Mouse (Mus musculus) gastrocnemius, postnatal 14 days (tissue): ENCODE results near the gene Nacc1. TPM values are rescaled to one million over a fixed set of nuclear protein-coding genes. Genes with fewer than 3 reads are reported as not detected.
"Not testable (repeated sequence)": the region's sequence is repeated elsewhere in the genome, so short reads cannot be mapped to it uniquely, and the experiment has no call there.

Source experiments
- DNase-seq: peaks from one replicate; pipeline ENCODE4 v3.0.0; 2021; ENCODE audit warnings: mixed read lengths
- intact Hi-C: fragments of 180-260 bp; cut with DNase I; formaldehyde crosslinking; loops from one replicate; pipeline ENCODE4 v1.15.1; 2025; ENCODE audit warnings: low total_unique reads
- total RNA-seq, 2 experiments: library from RNA; stranded (reverse); gene quantifications; 2 replicates each; pipeline ENCODE4 v1.2.3; 2021

Nacc1 gene
- total RNA-seq, 2 experiments from 2014 or later, result 25.7 to 33.6 TPM

GRCm38 (mm10) chr8:84702561-84702960, 14.9 kb upstream of the Nacc1 start:
- intact Hi-C loops, result no loop called here
- DNase-seq, result no peak

- DNase-seq, result peak; percentile 64
- intact Hi-C loops, result no loop called here
Observed at GRCm38 (mm10) chr8:84700941-84701911, 13.6 kb upstream of the Nacc1 start, which contains the start of gene Lyl1. Gene Lyl1, plus strand, starts transcription at chr8:84701457.

- intact Hi-C loops, result no loop called here
- DNase-seq, result no peak
Observed at GRCm38 (mm10) chr8:84700526-84700925, 12.9 kb upstream of the Nacc1 start.

- intact Hi-C loops, result no loop called here
- DNase-seq, result peak; percentile 61
Observed at GRCm38 (mm10) chr8:84699861-84700322, 12.2 kb upstream of the Nacc1 start.

GRCm38 (mm10) chr8:84698929-84699401, 11.3 kb upstream of the Nacc1 start:
- DNase-seq, result peak; percentile 72
- intact Hi-C loops, result no loop called here

- DNase-seq, result no peak
- intact Hi-C loops, result no loop called here
Observed at GRCm38 (mm10) chr8:84698288-84698687, 10.6 kb upstream of the Nacc1 start.

GRCm38 (mm10) chr8:84697166-84698130, 9.8 kb upstream of the Nacc1 start:
- intact Hi-C loops, result no loop called here

GRCm38 (mm10) chr8:84695140-84695539, 7.5 kb upstream of the Nacc1 start:
- intact Hi-C loops, result no loop called here
- DNase-seq, result no peak

More at GRCm38 (mm10) chr8:84697166-84698130, 9.8 kb upstream of the Nacc1 start:
- DNase-seq, result peak; percentile 58

GRCm38 (mm10) chr8:84693332-84693731, 5.7 kb upstream of the Nacc1 start:
- intact Hi-C loops, result no loop called here
- no peak for DNase-seq

- peak; percentile 88 for DNase-seq
- intact Hi-C loops, result no loop called here
Observed at GRCm38 (mm10) chr8:84689091-84689915, 1.6 kb upstream of the Nacc1 start.

- no peak for DNase-seq
- intact Hi-C loops, result no loop called here
Observed at GRCm38 (mm10) chr8:84687003-84687704, 508 bp downstream of the Nacc1 start.

- no peak for DNase-seq
- intact Hi-C loops, result no loop called here
Observed at GRCm38 (mm10) chr8:84686191-84687002, 1.3 kb downstream of the Nacc1 start, which contains the start of gene Trmt1. Gene Trmt1, plus strand, starts transcription at chr8:84686307.

- no peak for DNase-seq
- intact Hi-C loops, result loop anchor here (2.0 kb wide), 1 partner anchor 16 kb away; no protein-coding TSS in a partner anchor
Observed at GRCm38 (mm10) chr8:84684537-84684936, 3.1 kb downstream of the Nacc1 start.

- DNase-seq, result no peak
- intact Hi-C loops, result no loop called here
Observed at GRCm38 (mm10) chr8:84682257-84682656, 5.4 kb downstream of the Nacc1 start.

GRCm38 (mm10) chr8:84681476-84681875, 6.2 kb downstream of the Nacc1 start:
- intact Hi-C loops, result no loop called here
- DNase-seq, result no peak

GRCm38 (mm10) chr8:84677305-84677704, 10.4 kb downstream of the Nacc1 start:
- DNase-seq, result no peak
- intact Hi-C loops, result no loop called here

- intact Hi-C loops, DNase-seq: not testable (repeated sequence)
Observed at GRCm38 (mm10) chr8:84670295-84671006, 17.2 kb downstream of the Nacc1 start.
